27 mouse cellular contexts compared by ENCODE assay signal in the genomic region with DNA sequence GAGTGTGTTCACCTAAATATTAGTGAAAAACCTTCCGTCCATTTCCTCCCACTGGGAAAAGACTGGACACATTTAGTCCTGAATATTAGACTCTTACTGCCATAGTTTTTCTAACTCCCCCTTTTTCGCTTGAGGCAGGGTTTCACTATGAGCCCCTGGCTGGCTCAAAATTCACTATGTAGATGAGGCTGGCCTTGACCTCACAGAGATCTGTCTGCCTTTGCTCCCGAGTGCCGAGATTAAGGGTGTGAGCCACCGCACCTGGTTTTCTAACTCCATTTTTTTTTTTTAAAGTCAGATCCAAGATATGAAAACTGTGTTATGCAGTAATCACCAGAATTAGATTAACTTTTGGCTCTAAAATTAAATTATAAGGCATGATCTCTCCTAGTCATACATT. TPM values are rescaled to one million over a fixed set of nuclear protein-coding genes. Genes with fewer than 3 reads are reported as not detected.
A peak's percentile ranks its signal among the peaks of the same experiment; 100 is the strongest.
DNase-seq lines count a peak whose midpoint lies in the region; ATAC-seq and TF ChIP-seq lines count a peak whose summit lies in the region.
"Had no signal": no experiment of that assay in that cellular context is flagged by ENCODE, and none has a peak within 500 bp of the region (broad histone marks: within the 10 kb centered on the region; RNA-seq: fewer than 3 reads in every experiment).

No protein-coding gene starts in this region.

- H3K9ac ChIP-seq in MEL (ENCODE audit: control insufficient read depth, low read depth, low read length, poor library complexity, severe bottlenecking) = peak overlapping the region; percentile 60; the same call in 1 of the 2 replicates
- H3K9ac ChIP-seq in kidney, embryonic 14.5 days (ENCODE audit: low read depth, low read length) = no peak overlapping the region
- H3K9ac ChIP-seq: embryonic facial prominence, embryonic 13.5 days; embryonic facial prominence, embryonic 15.5 days; forebrain, embryonic 12.5 days had no signal

- 80% methylated on average over 5 of the region's 5 CpGs for WGBS in kidney, embryonic 14.5 days

- no peak for TF ChIP-seq EP300 in MEL (IDR thresholded peaks at IDR 0.05; ENCODE audit: low read depth in 1 of 2, low read length in 2 of 2)

- peak overlapping the region; percentile 72 for H3K4me3 ChIP-seq in E14TG2a.4 (replicated peaks; ENCODE audit: low read length)
- peak overlapping the region; percentile 6 to 53; a peak in 3 of 4 replicates for H3K4me3 ChIP-seq in MEL (ENCODE audit: control insufficient read depth in 1 of 2, insufficient read depth in 1 of 2, low read depth in 2 of 2, low read length in 2 of 2)
- no peak overlapping the region for H3K4me3 ChIP-seq in kidney, embryonic 14.5 days (ENCODE audit: low read length)
- H3K4me3 ChIP-seq: embryonic facial prominence, embryonic 13.5 days; embryonic facial prominence, embryonic 15.5 days; erythroblast, embryonic 14.5 days; forebrain, embryonic 10.5 days; forebrain, embryonic 12.5 days had no signal

- H3K27me3 ChIP-seq in E14TG2a.4 (ENCODE audit: insufficient read depth, low read length) (no peaks in the 10 kb centered on the region), MEL (ENCODE audit: control insufficient read depth in 1 of 2, insufficient read depth in 2 of 2, low read length in 2 of 2) (no peaks in the 10 kb centered on the region)
- no peaks in the 10 kb centered on the region for H3K27me3 ChIP-seq in kidney, embryonic 14.5 days (ENCODE audit: control insufficient read depth, insufficient read depth, low read length)
- H3K27me3 ChIP-seq: CH12.LX; embryonic facial prominence, embryonic 13.5 days; embryonic facial prominence, embryonic 15.5 days; forebrain, embryonic 12.5 days had no signal

- H3K36me3 ChIP-seq in E14TG2a.4 (ENCODE audit: insufficient read depth, low read length) = peaks cover 34% of the 10 kb centered on the region
- H3K36me3 ChIP-seq in MEL (ENCODE audit: control insufficient read depth in 1 of 2, insufficient read depth in 2 of 2, low read length in 2 of 2) = 0 out of 4 replicates have a peak, but pooled peaks cover 0 to 2% of the 10 kb centered on the region in 2 experiments
- H3K36me3 ChIP-seq in kidney, embryonic 14.5 days (ENCODE audit: control insufficient read depth, insufficient read depth, low read length) = peaks cover 22% of the 10 kb centered on the region
- H3K36me3 ChIP-seq: G1E had no signal

- no peak for ATAC-seq in kidney, embryonic 14.5 days (ENCODE audit: low FRiP score, low TSS enrichment)
- ATAC-seq: activated CD4-positive, CD25-positive, alpha-beta regulatory T cell, adult 4 months; CD4-positive, CD25-positive, alpha-beta regulatory T cell, adult 4 months; forebrain, embryonic 14.5 days; forebrain, embryonic 16.5 days had no signal

- H3K4me2 ChIP-seq in kidney, embryonic 14.5 days (replicated peaks; ENCODE audit: low read depth, low read length) = no peak overlapping the region
- H3K4me2 ChIP-seq: embryonic facial prominence, embryonic 13.5 days; forebrain, embryonic 12.5 days had no signal

- no peak for TF ChIP-seq POLR2A in MEL (IDR thresholded peaks at IDR 0.05; ENCODE audit: control insufficient read depth in 1 of 2, insufficient read depth in 1 of 2, low read depth in 1 of 2, low read length in 2 of 2, poor library complexity in 1 of 2)

- no peak for TF ChIP-seq CTCF in E14TG2a.4 (conservative IDR thresholded peaks at IDR 0.05; ENCODE audit: low read length)
- TF ChIP-seq CTCF in MEL (IDR thresholded peaks at IDR 0.05 in 2 of 3, conservative IDR thresholded peaks at IDR 0.05 in 1 of 3; ENCODE audit: control insufficient read depth in 1 of 3, insufficient read depth in 1 of 3, low read depth in 2 of 3, low read length in 3 of 3, poor library complexity in 1 of 3, severe bottlenecking in 1 of 3) = no peak

- no peak overlapping the region for H3K27ac ChIP-seq in MEL (ENCODE audit: control insufficient read depth, low read depth, low read length)
- no peak overlapping the region for H3K27ac ChIP-seq in kidney, embryonic 14.5 days (ENCODE audit: low read depth, low read length)
- H3K27ac ChIP-seq: embryonic facial prominence, embryonic 13.5 days; embryonic facial prominence, embryonic 15.5 days; forebrain, embryonic 10.5 days; forebrain, embryonic 12.5 days had no signal

- no peak for TF ChIP-seq RAD21 in MEL (IDR thresholded peaks at IDR 0.05; ENCODE audit: low read depth, low read length)

- no peaks in the 10 kb centered on the region for H3K79me2 ChIP-seq in MEL (ENCODE audit: control insufficient read depth, insufficient read depth, low read length, poor library complexity)

- H3K9me3 ChIP-seq in E14TG2a.4 (ENCODE audit: low read length) = no peaks in the 10 kb centered on the region
- no peaks in the 10 kb centered on the region for H3K9me3 ChIP-seq in MEL (replicated peaks; ENCODE audit: insufficient read depth, low read length)
- H3K9me3 ChIP-seq in kidney, embryonic 14.5 days (ENCODE audit: control insufficient read depth, low read length) = no peaks in the 10 kb centered on the region
- H3K9me3 ChIP-seq: embryonic facial prominence, embryonic 13.5 days; embryonic facial prominence, embryonic 15.5 days; forebrain, embryonic 10.5 days; forebrain, embryonic 12.5 days; G1E had no signal

- DNase-seq in ES-CJ7 (ENCODE audit: low read depth, low spot score) (peak; percentile 74), MEL (ENCODE audit: low read depth, low spot score) (no peak)
- DNase-seq in cerebellum, adult 11 months = no peak
- DNase-seq in right cerebral cortex, postnatal 25 days = no peak
- DNase-seq: adrenal gland, adult 8-10 months; adrenal gland, postnatal 14 days; adrenal gland, postnatal 36 days; B cell, adult 2 months; cerebellum, adult 18-20 months; cerebellum, adult 8-10 months; cerebellum, adult 9-11 months; cerebellum, postnatal 14 days; cerebellum, postnatal 36 days; embryo, embryonic 11 days had no signal

- H3K4me1 ChIP-seq in E14TG2a.4 (replicated peaks; ENCODE audit: low read depth, low read length) (peaks cover 69% of the 10 kb centered on the region), MEL (ENCODE audit: control insufficient read depth in 1 of 2, insufficient read depth in 2 of 2, low read length in 2 of 2) (peaks cover 0 to 4% of the 10 kb centered on the region in 2 experiments; a peak in 1 of 4 replicates)
- H3K4me1 ChIP-seq in kidney, embryonic 14.5 days (ENCODE audit: control insufficient read depth, insufficient read depth, low read length) = no peaks in the 10 kb centered on the region
- H3K4me1 ChIP-seq: forebrain, embryonic 10.5 days; forebrain, embryonic 12.5 days had no signal

TF ChIP-seq in MEL, 35 proteins besides CTCF, POLR2A, EP300 and RAD21:
- no peak for TF ChIP-seq BHLHE40 (IDR thresholded peaks at IDR 0.05; ENCODE audit: borderline replicate concordance, low read depth, low read length)
- no peak for TF ChIP-seq UBTF (IDR thresholded peaks at IDR 0.05; ENCODE audit: borderline replicate concordance, insufficient read depth, low read depth, low read length)
- TF ChIP-seq ZC3H11A (IDR thresholded peaks at IDR 0.05; ENCODE audit: low read depth, low read length) = no peak
- no peak for TF ChIP-seq MYC (IDR thresholded peaks at IDR 0.05; ENCODE audit: low read depth, low read length)
- no peak for TF ChIP-seq MAX (IDR thresholded peaks at IDR 0.05; ENCODE audit: low read length)
- TF ChIP-seq ZNF384 (IDR thresholded peaks at IDR 0.05; ENCODE audit: low read depth, low read length) = no peak
- no peak for TF ChIP-seq MAFK (IDR thresholded peaks at IDR 0.05; ENCODE audit: borderline replicate concordance, low read depth, low read length)
- no peak for TF ChIP-seq CHD1 (IDR thresholded peaks at IDR 0.05; ENCODE audit: low read depth, low read length)
- no peak for TF ChIP-seq TAL1 (IDR thresholded peaks at IDR 0.05; ENCODE audit: low read length)

RNA-seq across cellular contexts. Expression of a gene that starts 45.3 kb away (rescaled TPM):
- total RNA-seq in MEL (2012; rRNA removed) = 15.4 and 19.7 TPM in 2 replicates
- 10 to 100 TPM in 1 of 2 experiments, not detected in 1; 15.8 TPM for polyA plus RNA-seq in MEL (2012; ENCODE audit: insufficient read depth in 1 of 2, insufficient read length in 2 of 2, low read depth in 1 of 2, low replicate concordance in 2 of 2, missing spikeins in 1 of 2)
- polyA plus RNA-seq in kidney, embryonic 14.5 days (2014; fragmentation: Nextera tagmentation; extraction: Ambion mirVana) = 30.6 and 40.2 TPM in 2 replicates
